Mouse (Mus musculus) liver (tissue): ENCODE data around the gene Btn2a2.

Source experiments
- DNase-seq: peaks from one replicate; pipeline ENCODE4 v3.0.0-alpha.2; 2020; ENCODE audit warnings: mixed read lengths

The Btn2a2 gene

GRCm38 (mm10) chr13:23445156-23445555, 43.5 kb downstream of the Btn2a2 start:
- no peak for DNase-seq

GRCm38 (mm10) chr13:23444451-23444850, 44.2 kb downstream of the Btn2a2 start:
- DNase-seq = no peak

- no peak for DNase-seq
These were observed 48.8 kb downstream of the Btn2a2 start for GRCm38 (mm10) chr13:23439901-23440300.

GRCm38 (mm10) chr13:23438521-23438920, 50.1 kb downstream of the Btn2a2 start:
- peak; percentile 72 for DNase-seq

GRCm38 (mm10) chr13:23437908-23438307, 50.7 kb downstream of the Btn2a2 start:
- peak; percentile 91 for DNase-seq

- peak; percentile 80 for DNase-seq
These were observed 51.5 kb downstream of the Btn2a2 start for GRCm38 (mm10) chr13:23436861-23437822.

GRCm38 (mm10) chr13:23436231-23436661, 52.4 kb downstream of the Btn2a2 start:
- DNase-seq = peak; percentile 63

- DNase-seq = peak; percentile 58
These were observed 53.0 kb downstream of the Btn2a2 start for GRCm38 (mm10) chr13:23435676-23436075.

- DNase-seq = no peak
These were observed 53.4 kb downstream of the Btn2a2 start for GRCm38 (mm10) chr13:23435241-23435640.

GRCm38 (mm10) chr13:23434426-23434825, 54.2 kb downstream of the Btn2a2 start:
- peak; percentile 45 for DNase-seq

GRCm38 (mm10) chr13:23433801-23434200, 54.9 kb downstream of the Btn2a2 start:
- DNase-seq = no peak

- DNase-seq = no peak
These were observed 55.5 kb downstream of the Btn2a2 start for GRCm38 (mm10) chr13:23433206-23433605.

GRCm38 (mm10) chr13:23432562-23433201, 56.0 kb downstream of the Btn2a2 start:
- DNase-seq = peak; percentile 96

GRCm38 (mm10) chr13:23431351-23431771, 57.3 kb downstream of the Btn2a2 start:
- peak; percentile 85 for DNase-seq

- DNase-seq = peak; percentile 80
These were observed 57.9 kb downstream of the Btn2a2 start for GRCm38 (mm10) chr13:23430734-23431133.

GRCm38 (mm10) chr13:23429771-23430380, 58.8 kb downstream of the Btn2a2 start:
- no peak for DNase-seq

- peak; percentile 53 for DNase-seq
These were observed 60.3 kb downstream of the Btn2a2 start for GRCm38 (mm10) chr13:23428166-23428993.
